Mouse (Mus musculus): ENCODE data around the gene Pdlim4.

The Pdlim4 gene

GRCm38 (mm10) chr11:54058643-54059042, 10.2 kb downstream of the Pdlim4 start:
- TF ChIP-seq GATA4 (IDR thresholded peaks at IDR 0.05; ENCODE audit: insufficient replicate concordance, low read length) = no peak

- no peak for TF ChIP-seq GATA4 (IDR thresholded peaks at IDR 0.05; ENCODE audit: insufficient replicate concordance, low read length)
Measured at GRCm38 (mm10) chr11:54058056-54058617, 10.7 kb downstream of the Pdlim4 start.

GRCm38 (mm10) chr11:54057428-54057827, 11.4 kb downstream of the Pdlim4 start:
- TF ChIP-seq GATA4 (IDR thresholded peaks at IDR 0.05; ENCODE audit: insufficient replicate concordance, low read length) = no peak

GRCm38 (mm10) chr11:54056132-54056531, 12.7 kb downstream of the Pdlim4 start:
- no peak for TF ChIP-seq GATA4 (IDR thresholded peaks at IDR 0.05; ENCODE audit: insufficient replicate concordance, low read length)

- TF ChIP-seq GATA4 (IDR thresholded peaks at IDR 0.05; ENCODE audit: insufficient replicate concordance, low read length) = no peak
Measured at GRCm38 (mm10) chr11:54054257-54054656, 14.6 kb downstream of the Pdlim4 start.

- TF ChIP-seq GATA4 (IDR thresholded peaks at IDR 0.05; ENCODE audit: insufficient replicate concordance, low read length) = no peak
Measured at GRCm38 (mm10) chr11:54053090-54053489, 15.7 kb downstream of the Pdlim4 start.

GRCm38 (mm10) chr11:54052128-54052527, 16.7 kb downstream of the Pdlim4 start:
- no peak for TF ChIP-seq GATA4 (IDR thresholded peaks at IDR 0.05; ENCODE audit: insufficient replicate concordance, low read length)

- no peak for TF ChIP-seq GATA4 (IDR thresholded peaks at IDR 0.05; ENCODE audit: insufficient replicate concordance, low read length)
Measured at GRCm38 (mm10) chr11:54051161-54051560, 17.7 kb downstream of the Pdlim4 start.

GRCm38 (mm10) chr11:54050205-54050604, 18.6 kb downstream of the Pdlim4 start:
- TF ChIP-seq GATA4 (IDR thresholded peaks at IDR 0.05; ENCODE audit: insufficient replicate concordance, low read length) = no peak

- no peak for TF ChIP-seq GATA4 (IDR thresholded peaks at IDR 0.05; ENCODE audit: insufficient replicate concordance, low read length)
Measured at GRCm38 (mm10) chr11:54040676-54041075, 28.1 kb downstream of the Pdlim4 start.

GRCm38 (mm10) chr11:54028997-54029396, 39.8 kb downstream of the Pdlim4 start:
- TF ChIP-seq GATA4 (IDR thresholded peaks at IDR 0.05; ENCODE audit: insufficient replicate concordance, low read length) = no peak

GRCm38 (mm10) chr11:54028044-54028951, 40.5 kb downstream of the Pdlim4 start, which contains the start of gene Slc22a4:
Slc22a4 (minus strand) TSS chr11:54028090.
- TF ChIP-seq GATA4 (IDR thresholded peaks at IDR 0.05; ENCODE audit: insufficient replicate concordance, low read length) = no peak; the same call in 1 of the 2 replicates

GRCm38 (mm10) chr11:54027131-54028043, 41.4 kb downstream of the Pdlim4 start:
- TF ChIP-seq GATA4 (IDR thresholded peaks at IDR 0.05; ENCODE audit: insufficient replicate concordance, low read length) = no peak

- no peak for TF ChIP-seq GATA4 (IDR thresholded peaks at IDR 0.05; ENCODE audit: insufficient replicate concordance, low read length)
Measured at GRCm38 (mm10) chr11:54026491-54027041, 42.2 kb downstream of the Pdlim4 start.
